Mouse (Mus musculus): ENCODE results near the gene Fez1.

Fez1 gene

GRCm38 (mm10) chr9:36894242-36894641 is 72.6 kb downstream of the Fez1 start:
- no peak for DNase-seq (ENCODE audit: low spot score in 2 of 2)

GRCm38 (mm10) chr9:36895009-36895693 is 73.5 kb downstream of the Fez1 start:
- DNase-seq (ENCODE audit: low spot score in 2 of 2) = peak in 1 of 2 experiments; percentile 20

DNA sequence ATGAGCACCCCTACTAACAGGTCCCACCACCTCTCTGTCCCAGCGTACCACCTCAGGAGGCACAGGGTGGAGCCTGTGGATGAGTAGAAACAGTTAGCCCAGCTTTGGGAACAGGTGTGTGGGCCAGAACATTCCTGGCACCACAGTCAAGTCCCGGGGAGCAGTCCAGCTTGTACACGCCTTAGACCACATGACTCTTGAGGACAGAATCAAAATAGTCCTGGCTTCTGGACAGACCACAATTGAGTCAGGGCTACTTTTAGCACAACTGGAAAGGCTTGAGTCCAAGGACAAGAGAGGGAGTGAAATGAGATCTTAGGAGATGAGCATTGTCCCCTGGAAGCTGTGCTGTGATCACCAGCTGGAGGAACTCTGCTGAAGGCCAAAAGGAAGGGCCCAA is 76.9 kb downstream of the Fez1 start:
- DNase-seq (ENCODE audit: low spot score in 2 of 2) = no peak

GRCm38 (mm10) chr9:36900464-36900863 is 78.8 kb downstream of the Fez1 start:
- DNase-seq (ENCODE audit: low spot score in 2 of 2) = no peak

- DNase-seq (ENCODE audit: low spot score in 2 of 2) = no peak
Observed at GRCm38 (mm10) chr9:36905452-36905851, 83.8 kb downstream of the Fez1 start.

DNA sequence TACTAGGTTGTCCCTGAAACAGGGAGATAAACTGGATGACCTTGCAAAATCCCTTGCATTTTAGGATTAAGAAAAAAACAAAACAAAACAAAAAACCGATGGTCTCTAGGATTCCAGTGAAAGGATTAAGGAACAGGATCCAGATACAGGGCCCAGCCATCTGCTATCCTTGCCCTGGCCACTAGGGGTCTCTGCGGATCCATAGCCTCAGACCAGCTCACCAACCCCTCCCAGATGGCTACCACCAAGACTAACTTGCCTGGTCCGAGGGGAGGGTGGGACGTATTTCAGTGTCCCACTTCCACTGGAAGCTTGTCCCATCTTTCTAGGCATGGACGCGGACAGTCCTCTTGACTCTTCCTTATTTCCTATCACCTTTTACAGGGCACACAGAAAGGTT is 94.7 kb downstream of the Fez1 start:
- DNase-seq (ENCODE audit: low spot score in 2 of 2) = peak; percentile 8 to 41

DNA sequence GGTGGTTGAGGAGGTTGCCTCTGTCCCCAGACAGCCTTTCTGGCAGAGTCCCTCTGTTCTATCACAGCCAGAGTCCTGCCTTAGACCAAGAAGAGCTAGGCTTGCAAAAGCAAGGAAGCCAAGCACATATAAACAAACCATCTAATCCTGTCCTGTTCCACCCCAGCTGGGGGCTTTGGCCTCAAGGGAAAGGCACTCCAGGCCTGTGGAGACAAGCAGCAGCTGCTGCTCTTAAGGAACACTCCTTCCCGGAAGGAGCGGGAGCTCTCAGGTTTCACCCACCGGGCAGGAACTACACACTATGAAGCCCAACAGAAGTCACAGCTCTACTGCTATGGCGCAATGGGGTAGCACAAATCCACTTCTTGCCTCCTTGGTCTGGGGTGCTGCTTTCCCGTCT is 95.3 kb downstream of the Fez1 start:
- no peak for DNase-seq (ENCODE audit: low spot score in 2 of 2)

DNA sequence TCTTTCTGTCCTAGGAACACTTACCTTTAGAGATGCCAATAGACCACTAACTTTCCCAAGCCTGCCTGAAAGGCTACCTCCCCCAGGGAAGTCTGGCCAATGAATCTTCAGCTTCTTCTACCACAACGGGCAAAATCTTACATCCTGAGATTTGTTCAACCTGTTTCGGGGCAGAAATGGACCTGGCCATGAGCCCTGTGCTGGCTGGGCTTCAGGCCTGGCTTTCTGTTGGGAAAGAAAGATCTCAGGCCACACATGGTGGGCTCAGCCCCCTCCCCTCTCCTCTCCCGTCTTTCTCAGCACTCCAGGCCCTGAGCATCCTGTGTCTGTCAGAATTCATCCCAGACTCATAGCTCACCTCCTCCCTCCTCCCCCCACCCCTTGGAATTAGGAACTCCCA is 96.9 kb downstream of the Fez1 start:
- no peak for DNase-seq (ENCODE audit: low spot score in 2 of 2)

DNA sequence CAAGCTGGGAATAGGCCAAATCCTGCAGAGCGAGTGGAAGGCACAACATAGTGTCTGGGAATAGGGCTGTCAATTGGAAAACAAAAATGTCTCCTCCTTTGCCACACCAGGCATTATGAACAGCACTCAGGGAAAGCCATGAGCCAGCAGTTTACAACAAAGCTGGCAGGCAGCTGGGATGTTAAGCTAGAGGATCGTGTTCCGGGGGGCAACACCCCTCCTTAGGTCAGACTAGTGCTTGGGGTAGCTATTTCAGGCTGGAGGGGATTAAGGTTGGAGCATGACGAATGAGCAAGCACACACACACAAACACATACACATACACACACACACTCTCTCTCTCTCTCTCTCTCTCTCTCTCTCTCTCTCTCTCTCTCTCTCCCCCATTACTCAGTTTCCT is 97.8 kb downstream of the Fez1 start:
- DNase-seq (ENCODE audit: low spot score in 2 of 2) = no peak

- DNase-seq (ENCODE audit: low spot score in 2 of 2) = no peak
Observed at GRCm38 (mm10) chr9:36921718-36922415, 100.2 kb downstream of the Fez1 start.

DNA sequence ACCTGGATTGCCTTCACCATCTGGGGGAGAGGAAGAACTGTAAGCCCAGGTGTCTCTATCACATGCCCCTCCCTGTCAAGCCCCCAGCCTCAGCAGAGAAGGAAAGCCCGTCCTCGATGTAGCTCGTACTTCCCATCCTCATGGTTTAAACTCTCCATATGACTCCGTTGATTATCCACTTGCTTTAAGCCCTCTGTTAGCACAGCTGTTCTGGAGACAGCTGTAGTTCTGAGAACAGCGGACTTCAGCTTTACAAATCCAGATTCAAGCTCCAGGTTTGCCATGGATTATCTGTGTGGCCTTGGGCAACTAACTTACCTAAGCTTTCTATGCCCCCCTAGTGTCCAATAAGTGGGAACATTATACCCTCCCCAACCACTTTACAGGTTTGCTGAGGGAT is 102.1 kb downstream of the Fez1 start:
- DNase-seq (ENCODE audit: low spot score in 2 of 2) = no peak
